Mouse (Mus musculus): ENCODE results near the gene Ncor2. TPM values are rescaled to one million over a fixed set of nuclear protein-coding genes. Genes with fewer than 3 reads are reported as not detected.

Ncor2 gene
- polyA plus RNA-seq, 1 experiment from 2014 or later: 17.6 TPM

DNA sequence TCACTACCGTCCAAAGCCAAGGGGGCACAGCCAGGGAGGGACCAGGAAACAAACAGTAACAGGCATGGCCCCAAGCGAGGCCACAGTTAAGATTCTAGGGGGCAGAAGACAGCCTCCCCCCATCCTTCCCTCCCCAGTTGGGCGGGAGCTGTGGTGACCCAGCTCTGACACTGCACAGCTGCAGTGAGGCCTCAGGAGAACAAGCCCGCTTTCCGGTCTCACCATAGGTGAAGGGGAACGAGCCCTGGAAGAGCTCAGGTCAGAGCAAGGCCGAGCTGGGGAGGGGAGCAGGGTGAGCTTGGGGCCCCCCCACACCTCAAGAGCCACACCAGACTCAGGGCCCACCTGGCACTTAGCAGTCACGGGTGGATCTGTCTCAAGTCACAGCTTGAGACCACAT, 123.1 kb downstream of the Ncor2 start:
- Histone ChIP-seq H3K4me3 (ENCODE audit: low read length) (no peak overlapping the region), H3K27ac (ENCODE audit: low read length) (peak overlapping the region; percentile 47; the same call in 1 of the 2 replicates), H3K4me2 (ENCODE audit: low read depth, low read length) (peak overlapping the region; percentile 79), H3K9ac (ENCODE audit: low read length) (peak overlapping the region; percentile 32; the same call in 1 of the 2 replicates), H3K27me3 (ENCODE audit: control insufficient read depth, insufficient read depth, low read length) (no peaks in the 10 kb centered on the region), H3K9me3 (replicated peaks; ENCODE audit: control insufficient read depth, low read length) (no peaks in the 10 kb centered on the region), H3K4me1 (ENCODE audit: control insufficient read depth, insufficient read depth, low read length) (peaks cover 81% of the 10 kb centered on the region), H3K36me3 (ENCODE audit: control insufficient read depth, insufficient read depth) (peaks cover 11% of the 10 kb centered on the region; the same call in 1 of the 2 replicates)
- WGBS: 57% methylated on average over 8 of the region's 8 CpGs
- ATAC-seq (replicated peaks; ENCODE audit: extremely low read depth, insufficient read depth, low FRiP score): no peak

DNA sequence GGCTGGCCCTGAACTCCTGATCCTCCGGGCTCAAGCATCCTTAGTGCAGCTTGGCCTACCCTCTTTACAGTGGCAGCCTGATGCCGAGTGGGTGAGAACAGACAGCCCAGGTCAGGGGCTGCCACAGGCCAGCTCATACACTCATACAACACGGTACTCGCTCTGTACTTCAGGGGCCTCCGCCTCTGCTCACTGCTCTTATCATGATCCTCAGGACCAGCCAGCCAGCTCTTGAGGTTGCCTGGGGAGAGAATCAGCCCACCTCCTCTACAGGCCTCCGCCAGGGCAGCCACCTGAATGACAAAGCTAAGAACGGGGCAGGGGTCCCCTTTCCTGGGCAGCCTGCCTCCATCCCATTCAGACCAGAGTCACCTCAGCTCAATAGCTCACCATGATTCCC, 125.4 kb downstream of the Ncor2 start:
- Histone ChIP-seq H3K27me3 (ENCODE audit: control insufficient read depth, insufficient read depth, low read length) (no peaks in the 10 kb centered on the region), H3K4me3 (ENCODE audit: low read length) (no peak overlapping the region), H3K27ac (ENCODE audit: low read length) (no peak overlapping the region), H3K9ac (ENCODE audit: low read length) (0 out of 2 replicates have a peak overlapping the region, but pooled peaks have one; percentile 22), H3K4me1 (ENCODE audit: control insufficient read depth, insufficient read depth, low read length) (peaks cover 73% of the 10 kb centered on the region), H3K9me3 (replicated peaks; ENCODE audit: control insufficient read depth, low read length) (no peaks in the 10 kb centered on the region), H3K36me3 (ENCODE audit: control insufficient read depth, insufficient read depth) (peaks cover 27% of the 10 kb centered on the region), H3K4me2 (ENCODE audit: low read depth, low read length) (no peak overlapping the region)
- ATAC-seq (replicated peaks; ENCODE audit: extremely low read depth, insufficient read depth, low FRiP score): no peak
- 65% methylated on average over 7 of the region's 7 CpGs for WGBS

- Histone ChIP-seq H3K36me3 (ENCODE audit: control insufficient read depth, insufficient read depth) (peaks cover 35% of the 10 kb centered on the region), H3K27ac (ENCODE audit: low read length) (peak overlapping the region; percentile 63), H3K27me3 (ENCODE audit: control insufficient read depth, insufficient read depth, low read length) (no peaks in the 10 kb centered on the region), H3K4me2 (ENCODE audit: low read depth, low read length) (no peak overlapping the region), H3K9me3 (replicated peaks; ENCODE audit: control insufficient read depth, low read length) (no peaks in the 10 kb centered on the region), H3K4me1 (ENCODE audit: control insufficient read depth, insufficient read depth, low read length) (peaks cover 67% of the 10 kb centered on the region), H3K4me3 (ENCODE audit: low read length) (no peak overlapping the region), H3K9ac (ENCODE audit: low read length) (peak overlapping the region; percentile 17; the same call in 1 of the 2 replicates)
- ATAC-seq (replicated peaks; ENCODE audit: extremely low read depth, insufficient read depth, low FRiP score): peak; percentile 35
- 56% methylated on average over 23 of the region's 23 CpGs for WGBS
Measured at GRCm38 (mm10) chr5:125052603-125053488, 126.2 kb downstream of the Ncor2 start.

DNA sequence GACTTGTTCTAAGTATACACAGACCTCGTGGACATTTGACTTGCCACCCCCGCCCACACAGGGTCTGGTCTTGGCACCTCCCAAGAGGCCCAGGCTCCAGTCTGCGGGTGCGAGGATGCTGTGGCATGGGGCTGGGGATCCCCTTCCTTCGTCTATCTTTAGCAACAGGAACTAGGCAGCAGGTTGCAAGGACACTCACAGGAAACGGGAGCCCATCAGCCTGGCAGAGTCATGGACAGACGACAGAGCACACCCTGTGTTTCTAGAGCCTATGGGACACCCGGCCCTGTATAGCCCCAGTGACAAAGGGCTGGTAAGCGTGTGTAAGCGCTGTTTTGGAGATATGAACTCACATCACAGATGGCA, 126.8 kb downstream of the Ncor2 start:
- peak; percentile 25; the same call in 1 of the 2 replicates for ATAC-seq (replicated peaks; ENCODE audit: extremely low read depth, insufficient read depth, low FRiP score)
- Histone ChIP-seq H3K27me3 (ENCODE audit: control insufficient read depth, insufficient read depth, low read length) (no peaks in the 10 kb centered on the region), H3K4me2 (ENCODE audit: low read depth, low read length) (no peak overlapping the region), H3K27ac (ENCODE audit: low read length) (peak overlapping the region; percentile 63), H3K9me3 (replicated peaks; ENCODE audit: control insufficient read depth, low read length) (no peaks in the 10 kb centered on the region), H3K4me3 (ENCODE audit: low read length) (no peak overlapping the region), H3K36me3 (ENCODE audit: control insufficient read depth, insufficient read depth) (peaks cover 39% of the 10 kb centered on the region), H3K9ac (ENCODE audit: low read length) (no peak overlapping the region), H3K4me1 (ENCODE audit: control insufficient read depth, insufficient read depth, low read length) (peaks cover 61% of the 10 kb centered on the region)
- 37% methylated on average over 10 of the region's 10 CpGs for WGBS

GRCm38 (mm10) chr5:125049481-125049880, 129.5 kb downstream of the Ncor2 start:
- no peaks in the 10 kb centered on the region for H3K27me3 ChIP-seq (ENCODE audit: control insufficient read depth, insufficient read depth, low read length)
- peaks cover 40% of the 10 kb centered on the region for H3K36me3 ChIP-seq (ENCODE audit: control insufficient read depth, insufficient read depth)
- ATAC-seq (replicated peaks; ENCODE audit: extremely low read depth, insufficient read depth, low FRiP score): no peak
- H3K9ac ChIP-seq (ENCODE audit: low read length): no peak overlapping the region
- 74% methylated on average over 4 of the region's 4 CpGs for WGBS
- no peak overlapping the region for H3K4me2 ChIP-seq (ENCODE audit: low read depth, low read length)
- H3K4me1 ChIP-seq (ENCODE audit: control insufficient read depth, insufficient read depth, low read length): peaks cover 36% of the 10 kb centered on the region
- H3K27ac ChIP-seq (ENCODE audit: low read length): no peak overlapping the region
- H3K4me3 ChIP-seq (ENCODE audit: low read length): no peak overlapping the region
- no peaks in the 10 kb centered on the region for H3K9me3 ChIP-seq (replicated peaks; ENCODE audit: control insufficient read depth, low read length)

DNA sequence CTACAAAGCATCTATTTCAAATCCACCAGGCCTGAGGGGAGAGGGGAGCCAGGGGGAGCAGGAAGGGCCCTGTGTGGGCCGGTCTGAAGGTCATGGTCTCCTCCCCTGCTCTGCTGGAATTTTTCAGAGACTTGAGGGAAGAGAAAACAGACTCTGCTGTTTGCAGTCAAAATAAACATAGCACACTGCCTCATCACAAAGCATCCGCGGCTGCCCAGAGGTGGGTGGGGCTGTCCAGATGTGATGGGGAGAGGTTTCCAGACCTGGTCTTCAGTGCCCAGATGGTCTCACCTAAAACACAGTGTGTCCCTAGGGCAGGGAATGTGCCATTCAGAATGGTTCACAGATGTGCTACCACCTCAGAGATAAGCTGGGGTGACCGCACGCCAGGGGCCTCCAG, 132.6 kb downstream of the Ncor2 start:
- Histone ChIP-seq H3K4me2 (ENCODE audit: low read depth, low read length) (no peak overlapping the region), H3K9me3 (replicated peaks; ENCODE audit: control insufficient read depth, low read length) (no peaks in the 10 kb centered on the region), H3K27ac (ENCODE audit: low read length) (no peak overlapping the region), H3K9ac (ENCODE audit: low read length) (no peak overlapping the region), H3K4me3 (ENCODE audit: low read length) (no peak overlapping the region), H3K27me3 (ENCODE audit: control insufficient read depth, insufficient read depth, low read length) (no peaks in the 10 kb centered on the region), H3K4me1 (ENCODE audit: control insufficient read depth, insufficient read depth, low read length) (peaks cover 8% of the 10 kb centered on the region), H3K36me3 (ENCODE audit: control insufficient read depth, insufficient read depth) (peaks cover 43% of the 10 kb centered on the region)
- WGBS: 56% methylated on average over 5 of the region's 5 CpGs
- ATAC-seq (replicated peaks; ENCODE audit: extremely low read depth, insufficient read depth, low FRiP score): no peak

- no peak overlapping the region for H3K9ac ChIP-seq (ENCODE audit: low read length)
- no peaks in the 10 kb centered on the region for H3K27me3 ChIP-seq (ENCODE audit: control insufficient read depth, insufficient read depth, low read length)
- ATAC-seq (replicated peaks; ENCODE audit: extremely low read depth, insufficient read depth, low FRiP score): no peak
- peaks cover 13% of the 10 kb centered on the region for H3K4me1 ChIP-seq (ENCODE audit: control insufficient read depth, insufficient read depth, low read length)
- 71% methylated on average over 5 of the region's 5 CpGs for WGBS
- H3K4me2 ChIP-seq (ENCODE audit: low read depth, low read length): no peak overlapping the region
- H3K27ac ChIP-seq (ENCODE audit: low read length): no peak overlapping the region
- H3K36me3 ChIP-seq (ENCODE audit: control insufficient read depth, insufficient read depth): peaks cover 35% of the 10 kb centered on the region
- H3K4me3 ChIP-seq (ENCODE audit: low read length): no peak overlapping the region
- no peaks in the 10 kb centered on the region for H3K9me3 ChIP-seq (replicated peaks; ENCODE audit: control insufficient read depth, low read length)
Measured at GRCm38 (mm10) chr5:125045202-125045601, 133.8 kb downstream of the Ncor2 start.

DNA sequence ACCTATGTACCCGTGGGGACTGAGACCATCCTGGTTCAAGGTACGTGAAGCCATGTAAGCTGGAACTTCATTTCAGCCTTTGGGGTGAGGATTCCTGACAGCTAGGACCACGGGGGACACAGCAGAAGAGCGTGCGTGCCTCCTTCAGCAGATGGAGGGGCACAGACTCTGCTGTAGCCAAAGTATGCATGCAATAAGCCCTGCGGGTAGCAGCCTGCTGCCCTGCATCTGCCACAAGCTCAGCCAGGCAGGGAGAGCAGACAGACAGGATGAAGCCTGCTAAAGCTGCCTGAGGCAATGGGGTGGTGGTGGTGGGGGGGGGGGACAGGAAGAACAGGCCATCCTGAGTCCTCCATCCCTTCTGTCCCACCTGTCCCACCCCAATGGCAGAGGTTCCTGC, 135.6 kb downstream of the Ncor2 start:
- 93% methylated on average over 6 of the region's 6 CpGs for WGBS
- Histone ChIP-seq H3K4me2 (ENCODE audit: low read depth, low read length) (no peak overlapping the region), H3K4me3 (ENCODE audit: low read length) (no peak overlapping the region), H3K9me3 (replicated peaks; ENCODE audit: control insufficient read depth, low read length) (no peaks in the 10 kb centered on the region), H3K4me1 (ENCODE audit: control insufficient read depth, insufficient read depth, low read length) (peaks cover 17% of the 10 kb centered on the region), H3K36me3 (ENCODE audit: control insufficient read depth, insufficient read depth) (peaks cover 26% of the 10 kb centered on the region), H3K9ac (ENCODE audit: low read length) (no peak overlapping the region), H3K27ac (ENCODE audit: low read length) (no peak overlapping the region), H3K27me3 (ENCODE audit: control insufficient read depth, insufficient read depth, low read length) (no peaks in the 10 kb centered on the region)
- ATAC-seq (replicated peaks; ENCODE audit: extremely low read depth, insufficient read depth, low FRiP score): no peak

DNA sequence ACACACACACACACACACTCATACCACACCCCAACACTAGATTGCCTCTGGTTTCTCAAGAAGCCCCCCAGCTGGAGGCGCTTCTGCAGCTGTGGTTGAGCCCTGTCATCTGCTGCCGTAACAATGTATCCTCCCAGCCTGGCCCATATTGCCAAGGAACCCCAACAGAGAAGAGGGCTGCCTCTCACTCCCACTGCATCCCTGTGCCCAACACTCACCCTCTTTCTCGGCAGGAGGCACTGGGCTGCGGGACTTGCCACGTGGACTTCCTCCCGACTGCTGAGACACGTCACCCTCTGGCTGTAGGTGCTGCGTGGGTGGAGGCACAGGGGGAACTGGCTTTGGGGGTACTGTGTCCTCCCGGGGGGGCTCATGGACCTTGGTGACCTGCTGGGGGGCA, 137.4 kb downstream of the Ncor2 start:
- H3K4me1 ChIP-seq (ENCODE audit: control insufficient read depth, insufficient read depth, low read length): peaks cover 17% of the 10 kb centered on the region
- no peak overlapping the region for H3K9ac ChIP-seq (ENCODE audit: low read length)
- no peaks in the 10 kb centered on the region for H3K9me3 ChIP-seq (replicated peaks; ENCODE audit: control insufficient read depth, low read length)
- peaks cover 27% of the 10 kb centered on the region for H3K36me3 ChIP-seq (ENCODE audit: control insufficient read depth, insufficient read depth)
- H3K27ac ChIP-seq (ENCODE audit: low read length): no peak overlapping the region
- H3K27me3 ChIP-seq (ENCODE audit: control insufficient read depth, insufficient read depth, low read length): no peaks in the 10 kb centered on the region
- no peak overlapping the region for H3K4me2 ChIP-seq (ENCODE audit: low read depth, low read length)
- H3K4me3 ChIP-seq (ENCODE audit: low read length): no peak overlapping the region
- no peak for ATAC-seq (replicated peaks; ENCODE audit: extremely low read depth, insufficient read depth, low FRiP score)
- 81% methylated on average over 9 of the region's 9 CpGs for WGBS

Data from heart, embryonic 16.5 days (tissue).